Mouse (Mus musculus): ENCODE measurements around the gene Hoxb7.

Hoxb7 gene

DNA sequence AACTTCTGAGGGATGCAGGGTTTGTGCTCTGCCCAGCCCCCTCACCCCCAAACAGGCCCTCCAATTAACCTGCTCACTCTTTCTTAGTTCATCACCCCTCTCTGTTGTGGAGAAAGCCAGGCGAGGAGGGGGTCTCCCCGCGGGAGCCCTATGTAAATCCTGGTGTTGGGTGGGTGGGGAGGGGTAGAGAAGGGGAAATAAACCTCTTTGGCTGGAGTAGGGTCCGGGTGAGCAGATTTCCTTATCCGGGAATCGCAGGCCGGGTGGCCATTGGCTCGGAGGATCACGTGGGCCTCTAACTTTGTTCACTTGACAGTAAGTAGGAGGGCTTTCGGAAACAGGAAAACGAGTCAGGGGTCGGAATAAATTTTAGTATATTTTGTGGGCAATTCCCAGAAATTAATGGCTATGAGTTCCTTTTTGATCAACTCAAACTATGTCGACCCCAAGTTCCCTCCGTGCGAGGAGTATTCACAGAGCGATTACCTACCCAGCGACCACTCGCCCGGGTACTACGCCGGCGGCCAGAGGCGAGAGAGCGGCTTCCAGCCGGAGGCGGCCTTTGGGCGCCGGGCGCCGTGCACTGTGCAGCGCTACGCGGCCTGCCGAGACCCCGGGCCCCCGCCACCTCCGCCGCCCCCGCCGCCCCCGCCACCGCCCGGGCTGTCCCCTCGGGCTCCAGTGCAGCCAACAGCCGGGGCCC, 32.1 kb downstream of the Hoxb7 start:
- no peak for DNase-seq

DNA sequence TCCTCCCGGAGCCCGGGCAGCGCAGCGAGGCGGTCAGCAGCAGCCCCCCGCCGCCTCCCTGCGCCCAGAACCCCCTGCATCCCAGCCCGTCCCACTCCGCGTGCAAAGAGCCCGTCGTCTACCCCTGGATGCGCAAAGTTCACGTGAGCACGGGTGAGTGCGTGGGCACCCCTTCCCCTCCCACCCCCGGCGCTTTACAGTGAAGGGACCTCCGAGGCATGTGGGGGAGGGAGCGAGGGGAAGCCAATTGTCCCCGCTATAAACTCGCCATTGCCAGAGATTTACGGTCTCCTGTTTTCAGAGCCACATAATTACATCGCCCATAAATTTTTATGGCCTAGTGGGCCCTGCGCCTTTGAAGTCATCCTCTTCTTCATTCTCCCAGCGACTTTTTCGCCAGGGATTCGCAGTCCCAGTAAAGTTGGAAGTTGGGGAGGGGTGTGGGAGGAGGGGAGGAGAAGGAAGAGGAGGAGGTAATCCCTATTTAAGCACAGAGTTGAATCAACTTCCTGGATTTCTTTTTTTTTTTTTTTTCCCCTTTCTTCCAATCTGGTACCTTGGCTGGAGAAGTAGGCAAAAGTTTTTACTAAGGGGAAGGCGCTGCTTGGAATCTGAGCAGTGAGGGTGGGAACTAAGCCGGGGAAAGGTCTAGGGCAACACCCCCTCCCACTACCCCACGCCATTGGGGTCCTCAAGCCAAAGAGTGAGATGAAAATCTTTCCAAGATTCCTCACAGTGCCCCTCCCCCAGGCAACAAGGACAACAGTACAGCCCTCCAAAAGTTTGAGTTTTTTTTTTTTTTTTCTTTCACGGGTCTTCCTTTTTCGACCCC, 32.9 kb downstream of the Hoxb7 start:
- no peak for DNase-seq

DNA sequence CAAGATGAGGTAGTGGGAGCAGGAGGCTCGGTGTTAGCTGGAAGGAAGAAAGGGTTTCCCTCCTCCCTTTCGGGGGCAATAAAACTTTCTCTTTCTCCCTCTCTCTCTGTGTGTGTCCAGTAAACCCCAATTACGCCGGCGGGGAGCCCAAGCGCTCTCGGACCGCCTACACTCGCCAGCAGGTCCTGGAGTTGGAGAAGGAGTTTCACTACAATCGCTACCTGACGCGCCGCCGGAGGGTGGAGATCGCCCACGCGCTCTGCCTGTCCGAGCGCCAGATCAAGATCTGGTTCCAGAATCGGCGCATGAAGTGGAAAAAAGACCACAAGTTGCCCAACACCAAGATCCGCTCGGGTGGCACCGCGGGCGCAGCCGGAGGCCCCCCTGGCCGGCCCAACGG, 33.5 kb downstream of the Hoxb7 start:
- DNase-seq, result no peak

DNA sequence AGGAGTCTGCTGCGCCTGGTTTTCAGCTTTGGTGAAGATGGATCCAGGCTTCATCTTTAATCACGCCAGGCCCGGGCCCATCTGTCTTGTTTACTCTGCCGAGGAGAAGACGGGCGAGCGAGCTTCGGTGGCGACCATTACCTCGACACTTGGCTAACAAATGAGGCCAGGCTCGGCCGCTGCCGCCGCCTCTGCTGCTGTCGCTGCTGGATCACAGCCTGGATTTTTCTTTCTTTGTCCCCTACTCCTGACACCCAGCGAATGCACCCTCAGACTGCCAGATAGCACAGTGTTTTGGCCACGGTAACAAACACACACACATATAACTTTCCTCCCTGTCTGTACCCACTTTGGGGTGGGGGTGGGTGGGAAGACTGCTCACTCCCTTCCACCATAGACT, 34.3 kb downstream of the Hoxb7 start:
- no peak for DNase-seq

DNA sequence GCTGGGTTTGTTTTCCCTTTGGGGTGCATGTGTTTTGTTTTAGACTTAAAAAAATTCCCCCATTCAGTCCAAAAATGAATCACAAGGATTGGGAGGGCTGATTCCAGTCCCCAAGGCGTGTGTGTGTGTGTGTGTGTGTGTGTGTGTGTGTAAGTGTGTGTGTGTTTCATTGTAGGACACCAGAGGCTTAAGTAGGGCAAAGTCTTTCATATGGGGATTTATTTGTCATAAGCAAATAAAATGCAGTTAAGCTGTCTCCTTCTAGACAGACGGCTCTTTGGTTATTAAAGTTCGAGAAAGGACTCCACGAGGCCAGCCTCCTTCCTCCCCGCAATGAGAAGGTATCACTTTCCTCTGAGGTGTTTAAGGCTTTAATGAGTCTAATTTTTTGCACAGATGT, 35.4 kb downstream of the Hoxb7 start:
- no peak for DNase-seq

DNA sequence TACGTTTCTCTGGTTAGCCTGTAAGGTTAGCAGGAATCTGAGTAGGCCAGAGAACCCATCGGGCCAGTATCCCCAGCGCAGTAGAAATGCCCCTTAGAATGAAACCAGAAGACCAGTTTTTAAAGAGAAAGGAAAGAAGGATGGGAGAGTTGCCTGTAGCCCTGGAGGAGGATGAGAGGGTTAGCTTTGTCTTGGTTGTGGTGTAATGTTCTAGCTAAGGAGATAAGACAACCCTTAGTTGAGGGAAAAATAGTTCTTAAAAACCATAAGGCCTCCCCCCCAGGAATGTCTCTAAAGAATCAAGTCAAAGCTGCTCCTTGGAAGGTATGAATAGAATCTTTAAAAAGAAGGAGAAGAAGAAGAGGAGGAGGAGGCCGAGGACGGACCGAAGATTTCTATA, 36.3 kb downstream of the Hoxb7 start:
- no peak for DNase-seq

DNA sequence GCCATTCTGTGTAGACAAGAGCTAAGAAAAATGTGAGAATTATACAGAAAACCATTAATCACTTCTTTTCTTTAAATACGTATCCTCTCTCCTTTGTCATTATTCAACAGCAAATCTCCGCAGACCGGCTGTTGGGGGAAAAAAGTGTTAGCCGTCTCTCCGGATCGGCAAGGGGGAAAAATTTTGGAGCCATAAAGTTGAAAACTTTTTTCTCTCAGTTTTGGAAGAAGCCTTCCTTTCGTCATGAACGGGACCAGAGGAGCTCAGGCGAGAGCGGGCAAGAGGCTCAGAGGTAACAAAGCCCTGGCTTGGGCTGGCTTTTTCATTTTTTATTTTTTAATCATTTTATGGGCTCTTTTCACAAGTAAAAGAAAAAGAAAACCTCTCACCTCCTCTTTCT, 36.7 kb downstream of the Hoxb7 start, which contains the start of gene Hoxb3:
Hoxb3 (plus strand) TSS at position 173 of the 400 bp plus-strand sequence.
- DNase-seq, result no peak

DNA sequence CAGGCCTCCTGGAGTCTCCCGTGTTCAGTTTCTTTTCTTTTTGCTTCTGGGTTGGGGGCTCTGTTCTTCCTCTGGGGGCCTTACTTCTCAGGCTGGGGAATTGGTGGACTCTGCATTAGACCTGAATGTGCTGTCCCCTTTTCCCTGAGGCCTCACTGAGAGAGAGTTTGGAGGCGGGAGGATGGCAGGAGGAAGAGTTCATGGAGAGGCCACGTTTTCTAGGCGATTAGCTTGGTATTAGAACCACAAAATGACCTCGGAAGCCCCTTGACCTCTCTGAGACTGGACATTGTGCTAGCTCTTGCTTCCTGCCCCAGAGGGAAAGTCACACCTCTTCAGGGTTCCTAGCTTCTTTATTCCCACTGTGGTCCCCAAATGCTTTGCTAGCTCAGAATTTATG, 37.7 kb downstream of the Hoxb7 start:
- no peak for DNase-seq

DNA sequence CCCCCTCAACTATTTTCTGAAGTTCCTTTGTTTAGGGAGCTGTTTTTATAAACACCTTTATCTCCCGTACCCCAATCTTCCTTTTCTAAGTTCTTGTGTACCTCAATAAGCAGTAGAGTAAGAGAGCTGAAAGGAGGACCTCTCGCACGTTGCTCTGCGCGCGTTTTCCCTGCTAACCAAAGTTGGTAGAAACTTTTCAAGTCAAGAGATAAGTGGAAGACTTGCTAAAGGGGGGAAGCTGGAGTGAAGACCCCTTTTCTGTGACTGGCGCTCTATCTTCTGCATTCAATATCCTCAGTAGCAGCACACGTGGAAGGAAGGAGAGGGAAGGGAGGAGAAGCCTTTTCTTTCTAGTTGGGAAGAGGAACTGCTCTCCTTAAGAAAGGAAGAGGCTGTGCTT, 38.5 kb downstream of the Hoxb7 start:
- DNase-seq, result no peak

DNA sequence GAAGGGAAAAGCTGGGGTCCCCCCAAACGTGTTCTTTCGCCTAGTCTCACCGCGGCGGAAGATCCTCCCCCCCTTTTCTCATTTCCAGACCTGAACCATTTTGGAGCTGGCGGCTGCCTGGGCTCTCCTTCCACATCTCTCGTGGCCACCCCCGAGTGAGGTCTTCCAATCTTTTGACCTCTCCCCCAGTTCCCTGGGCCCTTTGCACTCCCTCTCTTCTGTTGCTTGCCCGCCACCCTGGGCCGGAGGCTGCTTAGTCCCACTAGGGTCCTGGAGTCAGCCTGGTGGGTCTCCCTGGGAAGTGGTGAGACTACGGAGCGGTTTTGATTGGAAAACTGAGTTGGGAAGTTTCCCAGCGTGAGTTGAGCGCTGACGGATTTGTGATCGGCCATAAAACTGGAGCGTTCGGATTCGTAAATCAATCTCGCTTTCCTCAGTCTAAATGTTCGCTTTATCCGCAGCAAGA, 39.4 kb downstream of the Hoxb7 start:
- DNase-seq, result no peak

DNA sequence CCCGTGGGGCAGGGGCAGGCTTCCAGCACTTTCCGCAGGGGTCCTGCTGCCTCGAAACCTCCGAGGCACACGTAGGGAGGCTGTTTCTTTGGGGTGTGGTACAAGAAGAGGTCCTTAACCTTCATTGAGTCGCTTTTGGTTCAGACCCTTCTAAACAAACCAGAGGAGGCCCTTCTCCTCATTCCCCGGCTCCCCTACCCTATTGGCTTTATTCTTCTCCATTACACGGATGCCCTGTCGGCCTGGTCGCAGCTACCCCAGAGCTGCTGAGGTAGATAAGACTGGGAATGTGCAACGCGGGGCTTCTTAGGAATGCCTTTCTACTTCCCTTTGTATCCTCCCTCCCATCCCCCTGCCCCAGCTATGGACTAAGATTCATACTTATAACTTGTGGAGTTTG, 40.3 kb downstream of the Hoxb7 start:
- no peak for DNase-seq

DNA sequence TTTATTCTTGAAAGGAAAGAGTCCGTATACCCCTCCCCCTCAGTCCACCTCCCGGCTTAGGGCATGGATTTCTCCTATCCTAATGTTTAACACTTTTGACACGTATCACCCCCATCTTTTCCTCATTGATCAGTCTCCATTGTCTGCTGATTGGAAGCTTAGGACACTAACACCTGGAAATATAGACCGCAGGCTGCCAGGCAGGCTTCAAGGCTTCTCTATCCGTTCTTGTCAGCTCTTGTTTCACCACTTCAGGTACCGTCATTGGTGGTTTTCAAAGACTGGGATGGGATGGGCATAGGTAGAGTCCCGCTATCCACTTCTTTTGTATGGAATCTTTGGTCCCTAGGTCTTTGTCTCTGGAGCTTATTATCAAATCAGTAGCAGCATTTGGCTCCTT, 40.7 kb downstream of the Hoxb7 start:
- no peak for DNase-seq

DNA sequence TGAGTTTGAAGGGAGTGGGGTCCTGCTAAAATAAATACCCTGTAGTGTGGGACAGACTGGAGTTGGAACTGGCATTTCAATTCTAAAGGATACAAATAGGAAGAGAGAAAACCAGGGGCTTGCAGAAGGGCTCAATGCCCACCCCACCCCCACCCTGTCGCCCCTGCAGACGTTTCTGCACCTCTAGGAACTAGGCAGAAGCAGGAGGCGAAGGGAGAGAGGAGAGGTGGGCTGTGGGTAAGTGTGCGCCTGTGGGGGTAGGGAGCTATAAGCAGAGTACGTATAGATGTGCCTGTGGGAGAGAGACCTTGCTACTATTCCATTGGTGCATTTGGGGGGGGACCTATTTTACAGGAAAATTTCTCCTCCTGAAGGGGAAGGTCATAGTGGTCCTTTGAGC, 41.3 kb downstream of the Hoxb7 start:
- no peak for DNase-seq

DNA sequence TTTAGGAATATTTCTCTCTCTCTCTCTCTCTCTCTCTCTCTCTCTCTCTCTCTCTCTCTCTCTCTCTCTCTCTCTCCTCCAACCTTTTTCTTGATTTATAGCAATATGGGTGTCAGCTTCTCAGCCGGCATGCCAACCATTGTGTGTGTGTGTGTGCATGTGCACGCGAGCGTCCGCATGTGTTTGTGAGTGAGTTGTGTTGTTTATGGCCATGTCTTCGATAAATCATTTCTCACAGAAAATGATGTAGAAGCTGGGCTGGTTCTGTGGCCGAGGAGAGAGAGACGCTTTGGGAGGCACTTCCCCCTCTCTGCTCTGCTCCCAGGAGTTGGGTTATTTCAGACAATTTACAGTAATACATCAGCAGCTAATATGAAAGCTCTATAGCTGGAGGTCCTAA, 42.2 kb downstream of the Hoxb7 start:
- no peak for DNase-seq

DNA sequence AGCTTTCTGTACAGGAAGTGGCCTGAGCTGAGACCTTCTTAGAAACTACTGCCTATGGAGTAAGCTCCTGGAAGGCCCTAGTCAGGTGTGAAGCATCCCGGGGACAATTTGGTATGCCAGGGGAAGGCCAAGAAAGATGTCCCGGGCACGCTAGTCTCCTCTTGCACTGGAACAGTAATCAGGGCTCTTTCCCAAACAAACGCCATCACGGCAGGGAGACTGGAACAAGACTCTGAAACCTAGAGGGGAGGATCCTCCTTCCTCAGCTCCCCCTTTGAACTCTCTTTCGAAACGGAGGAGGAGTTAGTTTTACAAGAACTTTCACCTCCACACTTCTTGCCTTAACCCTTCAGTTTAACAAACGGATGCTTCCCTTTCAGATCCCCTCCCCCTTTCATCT, 45.7 kb downstream of the Hoxb7 start:
- DNase-seq, result no peak

DNA sequence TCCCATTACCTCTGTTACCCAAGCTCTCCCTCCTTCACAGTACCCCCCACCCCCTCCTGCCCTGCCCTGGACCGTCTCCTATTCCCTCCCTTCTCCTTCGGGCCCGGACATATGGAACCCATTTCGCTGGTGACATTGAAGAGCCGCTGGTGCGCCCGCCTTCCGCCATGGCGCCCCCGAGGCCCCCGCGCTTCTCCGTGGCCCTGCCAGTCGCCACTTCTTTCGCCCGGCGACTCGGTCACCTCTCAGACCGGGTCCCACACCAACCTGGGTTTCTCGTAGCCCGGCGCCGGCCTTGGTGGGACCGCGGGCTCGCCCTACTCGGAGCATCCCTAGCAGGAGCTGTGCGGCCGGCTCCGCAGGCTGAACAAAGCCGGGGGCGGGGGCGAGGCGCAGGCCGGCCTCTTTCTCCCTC, 46.2 kb downstream of the Hoxb7 start:
- no peak for DNase-seq

DNA sequence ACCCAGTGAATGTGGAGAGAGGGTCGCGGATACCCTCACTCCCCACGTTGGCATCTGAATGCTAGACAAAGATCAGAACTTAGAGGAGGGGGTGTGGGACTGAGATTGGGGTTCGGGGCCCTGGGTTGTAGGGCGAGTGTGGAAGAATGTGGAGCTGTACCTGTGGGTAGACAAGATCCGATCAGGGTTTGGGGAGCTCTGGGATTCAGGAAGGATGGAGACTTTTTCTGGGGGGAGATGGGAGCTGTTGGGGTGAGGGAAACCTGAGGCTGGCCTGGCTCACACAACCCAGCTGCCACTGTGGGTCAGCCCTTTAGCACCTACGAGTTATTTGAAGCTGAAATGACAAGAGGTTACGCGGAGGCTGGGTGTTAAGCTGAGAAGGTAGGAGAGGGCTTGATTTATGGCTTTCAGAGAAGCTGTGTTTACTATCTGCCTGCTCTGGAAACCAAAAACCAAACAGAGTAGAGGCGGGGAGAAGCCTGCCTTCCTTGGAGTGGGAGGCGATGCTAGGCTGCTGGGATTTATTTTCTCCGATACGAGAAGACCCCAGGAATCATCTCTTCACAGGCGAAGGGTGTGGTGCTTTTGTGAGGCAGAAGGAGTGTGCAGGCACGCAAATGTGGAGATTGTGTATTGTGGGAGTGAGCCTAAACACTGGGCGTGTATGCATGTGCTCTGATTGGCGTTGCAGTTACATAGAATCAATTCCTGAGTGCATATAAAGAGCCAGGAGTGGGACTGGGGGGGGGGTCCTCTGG, 47.0 kb downstream of the Hoxb7 start:
- no peak for DNase-seq

DNA sequence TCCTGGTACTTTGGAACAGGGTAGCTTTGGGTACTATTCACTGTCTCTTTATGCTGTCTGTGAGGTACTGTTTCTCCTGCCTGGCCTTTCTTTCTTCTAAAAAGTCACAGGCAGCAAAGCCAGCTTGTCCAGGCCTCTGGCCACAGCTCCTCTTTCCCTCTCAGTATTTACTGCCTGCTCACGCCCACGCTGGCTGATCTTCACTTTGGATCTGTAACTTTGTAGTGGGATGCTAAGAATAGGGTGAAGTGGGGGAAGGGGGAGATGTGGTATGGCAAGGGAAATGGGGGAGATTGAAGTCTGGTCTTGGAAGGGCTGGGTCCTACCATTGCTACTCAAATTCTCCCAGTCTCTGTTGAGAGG, 47.6 kb downstream of the Hoxb7 start:
- DNase-seq, result no peak

DNA sequence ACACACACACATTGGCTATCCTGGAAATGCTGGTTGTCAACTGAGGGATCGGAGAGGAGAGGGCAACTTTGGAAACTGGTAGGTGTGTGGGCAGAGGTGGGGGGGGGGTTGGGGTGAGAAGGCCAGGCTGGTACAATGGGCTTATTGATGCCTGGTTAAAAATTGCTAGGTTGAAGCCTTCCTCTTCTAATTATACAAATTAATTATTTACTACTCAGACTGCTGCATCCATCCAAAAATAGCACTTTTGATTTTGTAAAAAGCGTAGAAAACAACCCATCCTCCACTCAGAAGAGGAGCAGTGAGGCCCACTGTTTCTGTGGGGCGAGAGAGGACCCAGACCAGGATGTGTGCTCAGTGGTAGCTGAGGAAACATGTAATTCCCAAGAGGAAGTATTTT, 48.6 kb downstream of the Hoxb7 start:
- no peak for DNase-seq

DNA sequence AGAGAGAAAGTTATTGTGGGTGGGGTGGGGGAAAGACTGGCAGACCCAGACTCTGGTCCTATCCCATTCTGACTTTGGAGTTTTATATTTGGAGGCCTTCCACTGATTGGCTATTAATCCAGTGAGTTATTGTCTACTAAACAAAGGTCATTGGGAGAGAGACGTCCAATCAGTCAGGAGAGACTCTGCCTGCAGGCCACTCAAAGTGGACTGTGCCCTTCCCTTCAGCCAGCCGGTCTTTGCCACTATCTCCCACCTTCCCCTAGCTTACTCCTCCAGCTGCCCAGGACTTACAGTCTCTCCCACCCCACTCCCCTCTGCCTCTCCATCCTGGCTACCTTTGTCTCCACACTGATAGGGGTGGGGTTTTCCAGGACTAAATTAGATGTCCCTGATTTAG, 50.2 kb downstream of the Hoxb7 start:
- no peak for DNase-seq

DNA sequence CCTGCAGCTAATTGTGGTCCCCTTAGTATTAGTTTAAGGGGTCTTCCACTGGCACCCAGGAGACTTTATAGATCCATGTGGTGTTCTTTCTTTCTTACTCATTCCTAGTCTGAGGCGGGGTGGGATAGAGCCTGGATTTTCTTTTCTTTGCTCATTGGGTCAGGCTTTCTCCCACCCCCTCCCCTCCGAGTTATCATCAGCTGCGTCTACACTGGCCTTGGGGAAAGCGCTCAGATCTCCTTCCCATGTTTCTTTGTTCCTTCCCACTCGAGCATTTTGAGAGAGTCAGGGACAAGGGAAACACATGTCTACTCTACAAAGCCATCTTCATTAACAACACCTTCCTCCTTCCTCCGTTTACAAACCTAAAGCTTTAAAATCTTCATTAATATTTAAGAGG, 50.6 kb downstream of the Hoxb7 start:
- no peak for DNase-seq

DNA sequence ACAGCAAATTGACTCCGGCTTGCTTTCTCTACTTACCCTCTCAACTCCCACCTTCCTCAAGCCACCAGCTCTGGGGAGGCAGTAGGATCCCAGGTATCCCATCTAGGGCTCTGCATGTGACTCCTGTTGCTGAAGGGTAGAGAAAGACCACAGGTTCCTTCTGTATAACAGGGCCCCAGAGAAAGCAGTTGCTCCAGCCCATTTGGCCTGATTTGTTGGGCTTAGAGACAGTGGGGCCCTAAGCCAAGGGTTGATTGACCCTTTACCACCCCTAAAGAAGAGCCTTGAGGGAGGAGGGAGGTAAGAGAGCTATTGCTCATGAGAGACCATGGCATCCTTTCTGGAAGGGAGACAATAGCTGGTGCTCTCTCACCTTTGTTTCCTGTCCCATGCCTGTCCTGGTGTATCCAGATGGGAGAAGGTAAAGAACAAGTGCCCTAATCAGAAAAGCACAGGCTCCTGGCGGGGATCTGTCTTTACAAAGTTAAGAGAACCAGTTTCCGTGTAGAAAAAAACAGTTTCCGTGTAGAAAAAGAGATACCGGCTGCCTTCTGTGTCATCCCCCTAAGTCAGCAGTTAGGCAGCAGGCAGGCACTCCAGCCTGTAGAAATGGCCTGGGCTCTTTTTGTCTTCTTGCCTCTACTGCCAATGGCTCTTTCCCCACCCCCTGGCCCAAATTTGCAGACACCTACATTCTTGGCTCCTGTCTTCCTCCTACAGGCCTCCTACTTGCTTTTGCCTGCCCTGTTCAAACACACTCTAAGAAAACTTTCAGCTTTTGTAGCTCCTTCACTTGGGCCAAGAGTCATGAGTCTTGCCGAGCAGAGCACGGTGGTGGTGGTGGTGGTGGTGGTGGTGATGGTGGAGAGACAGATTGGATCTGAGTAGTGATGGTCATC, 52.8 kb downstream of the Hoxb7 start:
- no peak for DNase-seq
